Mouse (Mus musculus) erythroblast, embryonic 14.5 days (primary cell): ENCODE data around the gene Slc22a20.

ENCODE experiments used
- GATA1 ChIP-seq: IDR thresholded peaks from 2 replicates; pipeline ENCODE4 v1.6.1; 2012; ENCODE audit warnings: low read length, inconsistent platforms, mixed read lengths
- TAL1 ChIP-seq: IDR thresholded peaks from 3 replicates; pipeline ENCODE4 v1.6.1; 2012; ENCODE audit warnings: low read length, inconsistent platforms, mixed read lengths

GRCm38 (mm10) chr19:5952071-5952691, 33.8 kb downstream of the Slc22a20 start:
- TF ChIP-seq GATA1: no peak
- TF ChIP-seq TAL1: no peak
